Mouse (Mus musculus) lung, postnatal 0 days (tissue): ENCODE data around the gene Slc44a1.

Source experiments
- CTCF ChIP-seq: IDR thresholded peaks from 2 replicates; pipeline ENCODE4 v1.5.1; 2016; ENCODE audit warnings: antibody characterized with exemption, mild to moderate bottlenecking
- EP300 ChIP-seq: IDR thresholded peaks from 2 replicates; pipeline ENCODE4 v1.6.1; 2016; ENCODE audit warnings: antibody characterized with exemption, mild to moderate bottlenecking, control low read depth

GRCm38 (mm10) chr4:53403386-53403785, 36.8 kb upstream of the Slc44a1 start:
- TF ChIP-seq EP300 (no peak), CTCF (no peak)
